Mouse (Mus musculus): ENCODE measurements around the gene Fam161b.

DNA sequence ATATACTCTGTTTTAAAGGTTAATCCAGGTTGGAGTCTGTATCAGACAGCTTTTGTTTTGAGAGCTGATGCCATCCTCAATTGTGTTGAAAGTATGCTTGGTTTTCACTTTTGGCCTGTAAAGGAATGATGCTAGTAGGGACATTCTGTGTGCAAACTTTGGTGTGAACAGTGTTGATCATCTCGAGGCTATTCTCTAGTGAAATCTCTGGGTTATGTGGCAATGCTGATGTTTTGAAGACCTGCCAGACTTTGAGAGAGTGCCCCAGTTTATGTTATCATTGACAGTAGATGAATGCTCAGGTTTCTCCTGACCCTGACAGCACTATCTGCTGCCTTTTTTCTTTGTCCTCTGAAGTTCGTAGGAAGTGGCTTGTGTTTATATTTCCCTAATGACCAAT is 1.2 kb upstream of the Fam161b start:
- TF ChIP-seq POLR2A (IDR thresholded peaks at IDR 0.05; ENCODE audit: insufficient read depth, low read depth, low read length): no peak
- no peak for TF ChIP-seq CTCF (IDR thresholded peaks at IDR 0.05; ENCODE audit: insufficient read depth, low read depth, low read length)
